Mouse (Mus musculus): Measurements from ENCODE around the gene Padi6. TPM values are rescaled to one million over a fixed set of nuclear protein-coding genes. Genes with fewer than 3 reads are reported as not detected.
A peak's percentile ranks its signal among the peaks of the same experiment; 100 is the strongest.

Padi6 gene
- total RNA-seq, 1 experiment from 2014 or later: not detected

GRCm38 (mm10) chr4:140713480-140714365 is 28.7 kb downstream of the Padi6 start:
- ATAC-seq (replicated peaks; ENCODE audit: insufficient number of reproducible peaks, low FRiP score, low TSS enrichment, poor library complexity, severe bottlenecking): peak; percentile 70

- no peak for ATAC-seq (replicated peaks; ENCODE audit: insufficient number of reproducible peaks, low FRiP score, low TSS enrichment, poor library complexity, severe bottlenecking)
These were observed 31.1 kb downstream of the Padi6 start for GRCm38 (mm10) chr4:140711360-140711759.

DNA sequence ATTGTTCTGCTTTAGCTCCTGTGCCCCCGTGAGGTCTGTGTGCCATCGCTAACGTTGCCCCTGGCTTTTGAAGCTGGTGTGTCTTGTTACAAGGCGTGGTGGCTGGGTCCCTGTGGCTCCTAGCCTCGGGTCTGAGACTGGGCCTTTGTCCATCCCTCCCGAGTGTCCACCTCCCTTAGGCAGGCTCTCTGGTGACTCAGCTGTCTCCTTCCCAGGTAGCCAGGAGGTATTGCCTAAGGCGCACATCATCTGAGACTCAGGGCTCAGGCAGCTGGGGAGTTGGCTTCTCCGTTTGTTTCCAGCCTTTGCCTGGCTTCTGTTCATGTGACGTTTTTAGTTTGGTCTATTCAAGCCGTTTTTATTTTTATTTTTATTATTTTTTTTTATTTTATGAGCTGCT is 31.7 kb downstream of the Padi6 start:
- no peak for ATAC-seq (replicated peaks; ENCODE audit: insufficient number of reproducible peaks, low FRiP score, low TSS enrichment, poor library complexity, severe bottlenecking)

DNA sequence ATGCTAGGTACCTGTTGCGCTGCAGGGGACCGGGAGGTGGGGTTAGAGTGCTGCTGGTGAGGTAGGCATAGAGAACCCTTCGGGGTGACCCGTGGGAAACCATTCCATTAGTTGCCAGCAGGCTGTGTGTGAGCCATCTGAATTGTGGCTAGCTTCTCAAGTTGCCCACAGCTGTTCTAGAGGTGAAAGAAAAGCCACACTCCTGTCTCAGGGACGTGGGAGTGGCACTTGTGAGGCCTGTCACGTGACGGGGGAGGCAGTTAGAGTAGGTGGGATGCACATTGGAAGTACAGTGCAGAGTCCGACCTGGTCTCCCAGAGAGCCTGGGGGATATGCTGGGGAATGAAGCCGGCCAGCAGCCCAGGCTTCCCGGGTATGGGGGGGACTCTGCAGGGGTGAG is 32.8 kb downstream of the Padi6 start:
- no peak for ATAC-seq (replicated peaks; ENCODE audit: insufficient number of reproducible peaks, low FRiP score, low TSS enrichment, poor library complexity, severe bottlenecking)

DNA sequence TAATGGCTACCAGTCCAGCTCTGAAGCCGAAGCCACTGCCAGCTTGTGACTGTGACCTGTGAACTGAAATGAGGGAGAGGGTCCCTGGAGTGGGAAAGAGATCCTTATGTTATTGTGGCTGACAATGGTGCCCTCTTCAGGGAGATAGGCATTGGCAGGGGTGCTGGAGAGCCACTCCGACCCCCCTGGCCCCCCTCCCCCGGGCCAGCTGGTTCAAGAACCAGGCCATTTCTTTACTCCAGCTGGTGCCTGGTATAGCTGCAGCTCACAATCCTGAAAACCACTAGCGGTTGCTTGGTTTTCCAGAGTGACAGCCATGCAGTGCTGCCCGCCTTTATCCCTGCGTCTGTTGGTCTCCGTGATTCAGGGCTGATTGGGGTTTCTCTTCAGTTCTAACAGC is 33.3 kb downstream of the Padi6 start:
- no peak for ATAC-seq (replicated peaks; ENCODE audit: insufficient number of reproducible peaks, low FRiP score, low TSS enrichment, poor library complexity, severe bottlenecking)

GRCm38 (mm10) chr4:140708297-140708927 is 34.0 kb downstream of the Padi6 start:
- no peak for ATAC-seq (replicated peaks; ENCODE audit: insufficient number of reproducible peaks, low FRiP score, low TSS enrichment, poor library complexity, severe bottlenecking)

- no peak for ATAC-seq (replicated peaks; ENCODE audit: insufficient number of reproducible peaks, low FRiP score, low TSS enrichment, poor library complexity, severe bottlenecking)
These were observed 34.8 kb downstream of the Padi6 start for GRCm38 (mm10) chr4:140707615-140708014.

- ATAC-seq (replicated peaks; ENCODE audit: insufficient number of reproducible peaks, low FRiP score, low TSS enrichment, poor library complexity, severe bottlenecking): no peak
These were observed 38.3 kb downstream of the Padi6 start for GRCm38 (mm10) chr4:140704166-140704565.

- ATAC-seq (replicated peaks; ENCODE audit: insufficient number of reproducible peaks, low FRiP score, low TSS enrichment, poor library complexity, severe bottlenecking): no peak
These were observed 38.8 kb downstream of the Padi6 start for GRCm38 (mm10) chr4:140703636-140704035.

- ATAC-seq (replicated peaks; ENCODE audit: insufficient number of reproducible peaks, low FRiP score, low TSS enrichment, poor library complexity, severe bottlenecking): no peak
These were observed 39.7 kb downstream of the Padi6 start for GRCm38 (mm10) chr4:140702611-140703327.

GRCm38 (mm10) chr4:140701716-140702561 is 40.5 kb downstream of the Padi6 start:
- no peak for ATAC-seq (replicated peaks; ENCODE audit: insufficient number of reproducible peaks, low FRiP score, low TSS enrichment, poor library complexity, severe bottlenecking)

DNA sequence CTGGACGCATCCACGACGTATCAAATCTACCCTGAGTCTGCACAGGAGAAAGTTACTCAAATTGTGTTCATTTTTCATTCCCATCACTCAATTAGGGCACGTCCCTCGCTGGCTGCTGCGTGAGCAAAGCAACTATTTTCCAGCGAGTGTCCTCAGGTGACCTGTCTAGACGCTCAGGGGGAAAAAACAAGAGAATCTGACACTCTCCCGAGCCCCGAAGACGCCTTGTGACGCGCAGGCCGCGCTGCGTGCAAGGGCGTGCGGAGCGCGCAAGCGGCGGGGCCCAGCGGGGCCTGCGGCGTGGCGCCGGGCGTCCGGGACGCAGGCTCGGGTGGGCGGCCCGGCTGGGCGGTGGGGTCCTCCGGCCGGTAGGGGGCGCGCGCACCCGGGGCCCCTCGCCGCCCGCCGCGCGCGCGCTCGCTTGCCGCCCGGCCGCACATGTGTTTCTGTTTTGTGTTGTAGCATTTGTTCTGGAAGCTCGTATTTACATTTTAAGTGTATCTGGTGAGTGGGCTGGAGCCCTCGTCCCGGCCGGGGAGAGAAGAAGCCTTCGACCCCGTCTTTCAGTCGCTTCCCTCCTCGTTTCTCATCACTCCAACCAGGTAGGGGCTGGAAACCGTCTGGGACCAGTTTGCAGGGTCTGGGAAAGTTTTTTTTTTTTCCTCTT is 41.3 kb downstream of the Padi6 start:
- ATAC-seq (replicated peaks; ENCODE audit: insufficient number of reproducible peaks, low FRiP score, low TSS enrichment, poor library complexity, severe bottlenecking): peak; percentile 15

DNA sequence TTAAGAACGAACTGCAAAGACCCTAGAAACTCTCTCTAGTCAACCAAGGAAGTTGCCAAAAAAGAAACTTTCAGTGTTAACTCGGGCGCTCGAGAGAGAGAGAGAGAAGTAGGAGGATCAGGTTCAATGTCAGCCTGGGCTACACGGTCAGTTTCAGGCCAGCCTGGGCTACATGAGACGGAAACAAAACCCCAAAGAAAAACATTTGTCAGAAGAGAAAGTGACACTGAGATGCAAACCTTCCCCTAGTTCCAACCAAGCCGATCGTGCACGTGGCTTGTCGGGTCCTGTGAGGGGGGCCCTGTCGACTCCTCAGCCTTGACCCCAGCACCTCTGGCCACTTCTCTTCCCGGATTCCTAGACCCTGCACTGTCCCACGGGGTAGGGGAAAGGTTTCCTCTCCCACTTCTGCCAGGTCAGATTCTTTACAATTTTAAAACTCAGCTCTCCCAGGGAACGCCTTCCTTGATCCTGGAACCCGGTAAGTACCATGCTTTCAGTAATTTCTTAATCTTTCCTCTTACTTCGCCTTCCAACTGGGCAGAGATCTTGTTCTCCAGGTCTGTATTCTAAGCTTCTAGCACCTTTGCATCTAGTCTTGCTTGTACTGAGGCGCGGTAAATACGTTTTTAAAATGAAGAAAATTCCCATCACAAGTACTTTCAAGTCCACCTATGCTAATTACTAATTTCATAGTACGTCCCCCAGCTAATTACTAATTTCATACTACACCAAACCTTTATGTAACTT is 42.0 kb downstream of the Padi6 start, which contains the start of gene Rcc2:
TSS of gene Rcc2 (plus strand) at position 273 of the 750 bp plus-strand sequence.
- no peak for ATAC-seq (replicated peaks; ENCODE audit: insufficient number of reproducible peaks, low FRiP score, low TSS enrichment, poor library complexity, severe bottlenecking)

DNA sequence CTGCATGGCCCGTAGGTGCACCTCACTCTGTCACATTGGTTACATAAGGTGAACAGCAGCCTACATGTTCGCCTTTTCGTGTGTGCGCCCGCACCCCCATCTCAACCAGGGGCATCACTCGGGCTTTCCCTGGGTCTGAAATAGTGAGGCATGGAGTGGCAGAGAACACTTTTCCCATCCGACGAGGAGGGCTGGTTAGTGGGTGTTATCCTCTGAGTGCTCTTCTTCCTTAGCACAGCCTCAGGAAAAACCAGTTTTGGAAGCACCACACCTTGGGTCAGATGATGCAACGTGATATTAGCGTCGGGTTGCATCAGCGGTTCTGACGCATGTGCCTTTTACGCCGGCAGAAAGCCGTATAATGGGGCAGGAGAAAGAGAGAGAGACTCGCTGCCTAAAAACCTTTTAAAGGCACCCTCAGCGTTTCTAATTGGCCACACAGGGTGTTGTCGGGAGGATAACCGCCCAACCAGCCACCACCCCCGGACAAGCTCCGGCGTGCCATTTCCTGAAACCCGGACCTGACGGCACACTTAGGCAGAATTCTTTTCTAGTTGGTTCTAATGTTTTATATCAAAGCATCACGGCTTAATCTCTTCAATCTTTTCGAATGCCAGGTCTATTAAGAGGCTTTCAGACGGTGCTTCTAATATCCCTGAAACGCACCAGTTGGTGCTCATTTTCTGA is 42.9 kb downstream of the Padi6 start:
- ATAC-seq (replicated peaks; ENCODE audit: insufficient number of reproducible peaks, low FRiP score, low TSS enrichment, poor library complexity, severe bottlenecking): peak; percentile 70

GRCm38 (mm10) chr4:140695675-140696585 is 46.5 kb downstream of the Padi6 start:
- ATAC-seq (replicated peaks; ENCODE audit: insufficient number of reproducible peaks, low FRiP score, low TSS enrichment, poor library complexity, severe bottlenecking): no peak

- ATAC-seq (replicated peaks; ENCODE audit: insufficient number of reproducible peaks, low FRiP score, low TSS enrichment, poor library complexity, severe bottlenecking): no peak
These were observed 47.3 kb downstream of the Padi6 start for GRCm38 (mm10) chr4:140695146-140695545.

Data from monocyte, adult 5-6 weeks (primary cell).